Mouse (Mus musculus) bone marrow, adult 2 months (tissue): Measurements from ENCODE around the gene Ermp1. TPM values are rescaled to one million over a fixed set of nuclear protein-coding genes. Genes with fewer than 3 reads are reported as not detected.

Experiments used
- H3K27ac ChIP-seq: fragments of 200-500 bp; 2 replicates; pipeline ENCODE4 v1.5.1; 2012; ENCODE audit warnings: low read depth, mild to moderate bottlenecking, control low read depth, inconsistent platforms, low read length; ENCODE audit not compliant: control insufficient read depth, poor library complexity, insufficient read depth
- H3K4me1 ChIP-seq: fragments of 200-500 bp; 2 replicates; pipeline ENCODE4 v1.6.1; 2011; ENCODE audit warnings: low read length; ENCODE audit not compliant: control insufficient read depth, insufficient read depth
- H3K4me3 ChIP-seq: fragments of 200-500 bp; replicated peaks from 2 replicates; pipeline ENCODE3; 2011; ENCODE audit warnings: mild to moderate bottlenecking, low read depth, low read length, control low read depth; ENCODE audit not compliant: control insufficient read depth
- CTCF ChIP-seq: fragments of 200-500 bp; IDR thresholded peaks from 2 replicates; pipeline ENCODE4 v1.5.1; 2011; ENCODE audit warnings: low read length, control low read depth; ENCODE audit not compliant: control insufficient read depth, insufficient read depth
- POLR2A ChIP-seq: fragments of 200-500 bp; IDR thresholded peaks from 2 replicates; pipeline ENCODE4 v1.6.1; 2011; ENCODE audit warnings: low read depth, mild to moderate bottlenecking, control low read depth, low read length, borderline replicate concordance; ENCODE audit not compliant: control insufficient read depth
- WGBS: fragments of 180-500 bp; shearing (Covaris S2); methylation state at CpG from one replicate; pipeline ENCODE4 v1.1.7; 2018; 5-methylcytosine and 5-hydroxymethylcytosine counted together
- polyA plus RNA-seq: library from polyadenylated mRNA; stranded (reverse); fragments of >200 nt; gene quantifications from 2 replicates; pipeline ENCODE4 v1.2.4, GENCODE M21; 2011; ENCODE audit warnings: low replicate concordance; ENCODE audit not compliant: missing spikeins, insufficient read depth, insufficient read length

Ermp1 gene
- polyA plus RNA-seq, 1 experiment = 13.7 TPM

- H3K4me1 ChIP-seq = no peaks in the 10 kb centered on the region; the same call in 1 of the 2 replicates
- 61% methylated on average over 5 of the region's 5 CpGs for WGBS
- no peak overlapping the region for H3K27ac ChIP-seq
- no peak overlapping the region for H3K4me3 ChIP-seq
- no peak for TF ChIP-seq POLR2A
- no peak for TF ChIP-seq CTCF
Observed at GRCm38 (mm10) chr19:29666965-29667594, 18.9 kb upstream of the Ermp1 start.

GRCm38 (mm10) chr19:29666164-29666563 lies 17.9 kb upstream of the Ermp1 start:
- TF ChIP-seq POLR2A = no peak
- no peak for TF ChIP-seq CTCF
- 69% methylated on average over 4 of the region's 4 CpGs for WGBS
- Histone ChIP-seq H3K4me3 (no peak overlapping the region), H3K4me1 (peaks cover 3% of the 10 kb centered on the region), H3K27ac (no peak overlapping the region)

- TF ChIP-seq CTCF (no peak), POLR2A (no peak)
- no peak overlapping the region for H3K27ac ChIP-seq
- H3K4me3 ChIP-seq = no peak overlapping the region
- peaks cover 3% of the 10 kb centered on the region for H3K4me1 ChIP-seq
- 76% methylated on average over 5 of the region's 5 CpGs for WGBS
Observed at GRCm38 (mm10) chr19:29664934-29665333, 16.7 kb upstream of the Ermp1 start.

- TF ChIP-seq POLR2A (no peak), CTCF (no peak)
- 82% methylated on average over 8 of the region's 8 CpGs for WGBS
Observed at GRCm38 (mm10) chr19:29663780-29664179, 15.6 kb upstream of the Ermp1 start.

GRCm38 (mm10) chr19:29661974-29662580 lies 13.9 kb upstream of the Ermp1 start:
- Histone ChIP-seq H3K4me3 (no peak overlapping the region), H3K27ac (no peak overlapping the region), H3K4me1 (peaks cover 3% of the 10 kb centered on the region)
- WGBS = 46% methylated on average over 6 of the region's 6 CpGs
- TF ChIP-seq CTCF = no peak
- no peak for TF ChIP-seq POLR2A

More at GRCm38 (mm10) chr19:29663780-29664179, 15.6 kb upstream of the Ermp1 start:
- peaks cover 3% of the 10 kb centered on the region for H3K4me1 ChIP-seq
- no peak overlapping the region for H3K4me3 ChIP-seq
- no peak overlapping the region for H3K27ac ChIP-seq

GRCm38 (mm10) chr19:29660835-29661764 lies 12.9 kb upstream of the Ermp1 start:
- WGBS = 23% methylated on average over 10 of the region's 10 CpGs

GRCm38 (mm10) chr19:29659705-29660104 lies 11.5 kb upstream of the Ermp1 start:
- 31% methylated on average over 6 of the region's 6 CpGs for WGBS

More at GRCm38 (mm10) chr19:29660835-29661764, 12.9 kb upstream of the Ermp1 start:
- Histone ChIP-seq H3K27ac (no peak overlapping the region), H3K4me3 (no peak overlapping the region), H3K4me1 (peaks cover 3% of the 10 kb centered on the region)
- TF ChIP-seq POLR2A = no peak
- no peak for TF ChIP-seq CTCF

GRCm38 (mm10) chr19:29658836-29659235 lies 10.6 kb upstream of the Ermp1 start:
- peaks cover 3% of the 10 kb centered on the region for H3K4me1 ChIP-seq
- TF ChIP-seq POLR2A (no peak), CTCF (no peak)
- 72% methylated on average over 4 of the region's 4 CpGs for WGBS
- no peak overlapping the region for H3K4me3 ChIP-seq
- no peak overlapping the region for H3K27ac ChIP-seq

More at GRCm38 (mm10) chr19:29659705-29660104, 11.5 kb upstream of the Ermp1 start:
- H3K4me3 ChIP-seq = no peak overlapping the region
- TF ChIP-seq CTCF (no peak), POLR2A (no peak)
- H3K4me1 ChIP-seq = peaks cover 3% of the 10 kb centered on the region
- H3K27ac ChIP-seq = no peak overlapping the region
